Mouse (Mus musculus): ENCODE data around the gene Klrg2.
A peak's percentile ranks its signal among the peaks of the same experiment; 100 is the strongest.

Gene Klrg2

DNA sequence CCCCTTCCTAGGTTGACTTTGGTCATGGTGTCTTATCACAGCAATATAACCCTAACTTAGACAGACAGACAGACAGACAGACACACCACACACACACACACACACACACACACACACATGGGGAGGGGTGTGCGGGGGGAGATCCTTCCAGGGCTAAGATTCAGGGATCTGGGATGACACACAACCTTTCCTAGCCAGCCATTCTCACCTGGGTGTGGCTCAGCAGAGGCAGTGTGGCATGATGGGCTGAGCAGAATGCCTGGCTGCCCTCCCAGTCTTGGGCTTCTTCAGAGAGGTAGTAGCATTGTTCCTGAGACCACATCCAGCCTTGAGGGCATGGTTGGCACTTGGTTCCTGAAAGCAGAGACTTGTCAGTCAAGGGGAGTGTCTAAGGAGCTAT lies 7.5 kb downstream of the Klrg2 start:
- no peak for DNase-seq (ENCODE audit: low spot score in 2 of 2)

- no peak for DNase-seq (ENCODE audit: low spot score in 2 of 2)
These were observed 9.6 kb downstream of the Klrg2 start for GRCm38 (mm10) chr6:38627486-38627885.

- no peak for DNase-seq (ENCODE audit: low spot score in 2 of 2)
These were observed 10.0 kb downstream of the Klrg2 start for GRCm38 (mm10) chr6:38627081-38627480.

GRCm38 (mm10) chr6:38626086-38626485 lies 11.0 kb downstream of the Klrg2 start:
- DNase-seq (ENCODE audit: low spot score in 2 of 2) = no peak

- no peak for DNase-seq (ENCODE audit: low spot score in 2 of 2)
These were observed 12.6 kb downstream of the Klrg2 start for GRCm38 (mm10) chr6:38624439-38624838.

DNA sequence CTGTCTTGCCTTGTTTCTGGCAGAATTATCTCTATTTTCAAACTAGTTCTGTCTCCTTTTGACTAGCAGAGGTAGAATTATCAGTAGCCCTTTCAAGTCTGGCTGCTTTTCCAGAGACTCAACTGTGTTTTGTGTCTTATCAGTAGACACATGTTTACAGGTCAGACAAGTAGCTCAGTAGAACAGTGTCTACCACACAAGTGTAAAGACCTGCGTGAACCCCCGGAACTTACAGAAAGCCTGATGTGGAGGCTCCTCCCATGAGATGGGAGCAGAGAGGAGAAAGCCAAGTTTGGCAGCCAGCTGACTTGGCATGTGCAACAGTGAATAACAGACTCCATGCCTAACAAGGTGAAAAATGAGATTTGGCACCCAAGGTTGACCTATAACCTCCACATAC lies 13.6 kb downstream of the Klrg2 start:
- no peak for DNase-seq (ENCODE audit: low spot score in 2 of 2)

- DNase-seq (ENCODE audit: low spot score in 2 of 2) = peak in 1 of 2 experiments; percentile 32
These were observed 14.6 kb downstream of the Klrg2 start for GRCm38 (mm10) chr6:38622406-38622805.

DNA sequence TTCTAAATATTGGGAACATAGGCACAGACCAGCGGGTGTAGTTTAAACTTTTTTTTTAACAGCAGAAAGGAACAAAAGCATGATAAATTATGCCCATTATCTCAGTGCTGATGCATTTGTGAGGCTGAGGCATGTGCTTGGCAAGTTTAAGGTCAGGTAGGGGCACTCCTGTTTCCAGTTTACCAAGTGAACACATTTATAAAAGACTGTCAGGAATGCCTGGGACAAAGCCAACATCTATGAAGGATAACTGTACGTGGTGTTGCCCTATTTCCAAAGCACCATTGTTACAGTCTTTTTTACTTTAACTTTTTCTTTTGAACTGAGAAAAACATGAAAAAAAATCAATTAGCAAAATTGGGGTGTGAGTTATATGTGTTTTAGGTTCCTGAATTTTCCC lies 27.1 kb downstream of the Klrg2 start:
- no peak for DNase-seq (ENCODE audit: low spot score in 2 of 2)

DNA sequence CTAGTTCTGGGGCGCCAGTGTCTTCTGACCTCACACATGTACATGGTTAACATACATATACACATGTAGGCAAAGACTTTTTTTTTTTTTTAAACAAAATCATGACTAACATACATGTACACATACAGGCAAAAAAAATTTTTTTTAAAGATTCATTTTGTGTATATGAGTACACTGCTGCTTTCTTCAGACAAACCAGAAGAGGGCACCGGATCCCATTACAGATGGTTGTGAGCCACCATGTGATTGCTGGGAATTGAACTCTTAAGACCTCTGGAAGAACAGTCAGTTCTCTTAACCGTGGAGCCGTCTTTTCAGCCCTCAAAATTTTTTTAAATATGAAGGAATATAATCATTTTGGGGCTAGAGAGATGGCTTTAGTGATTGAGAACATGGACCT lies 39.6 kb downstream of the Klrg2 start:
- DNase-seq (ENCODE audit: low spot score in 2 of 2) = no peak

- DNase-seq (ENCODE audit: low spot score in 2 of 2) = no peak
These were observed 55.3 kb downstream of the Klrg2 start for GRCm38 (mm10) chr6:38581711-38582110.

GRCm38 (mm10) chr6:38580112-38580857 lies 56.8 kb downstream of the Klrg2 start:
- DNase-seq (ENCODE audit: low spot score in 2 of 2) = no peak

- no peak for DNase-seq (ENCODE audit: low spot score in 2 of 2)
These were observed 60.9 kb downstream of the Klrg2 start for GRCm38 (mm10) chr6:38576096-38576495.
